Mouse (Mus musculus) adrenal gland, postnatal 14 days (tissue): ENCODE results near the gene Olfr706. TPM values are rescaled to one million over a fixed set of nuclear protein-coding genes. Genes with fewer than 3 reads are reported as not detected.
"Not testable (repeated sequence)": the region's sequence is repeated elsewhere in the genome, so short reads cannot be mapped to it uniquely, and the experiment has no call there.

Experiments
- DNase-seq: peaks from one replicate; pipeline ENCODE4 v3.0.0; 2021; ENCODE audit warnings: mixed read lengths
- long read RNA-seq, 2 experiments: library from polyadenylated mRNA; stranded (forward); transcript quantifications; one replicate each; pipeline ENCODE4 v2.0.0; 2021
- total RNA-seq: library from RNA; stranded (reverse); gene quantifications from 2 replicates; pipeline ENCODE4 v1.2.3, GENCODE M21; 2021

The Olfr706 gene
- not detected in 2 replicates for total RNA-seq
- long read RNA-seq, experiment 1, result 0 reads
- long read RNA-seq, experiment 2, result 0 reads

DNA sequence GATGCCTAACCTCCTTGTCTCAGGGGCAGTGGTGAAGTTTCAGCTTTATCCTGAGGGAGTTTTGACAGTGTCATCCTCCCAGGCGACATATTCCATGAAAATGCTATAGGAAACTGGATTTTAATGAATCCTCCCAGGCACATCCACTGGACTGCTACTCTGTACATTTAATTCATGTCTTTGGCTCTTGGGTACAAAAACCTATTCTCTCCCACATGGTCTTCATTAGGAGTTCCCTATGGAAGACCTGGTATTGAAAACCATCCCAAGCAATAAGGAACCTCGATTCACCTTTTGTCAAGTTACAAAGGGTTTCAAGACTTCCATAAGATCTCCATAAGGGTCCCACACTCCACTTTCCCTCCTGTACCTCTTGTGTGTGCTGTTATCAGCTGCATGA is at the start of gene Olfr706:
TSS of gene Olfr706 (minus strand) at position 101 of the 400 bp plus-strand sequence.
- DNase-seq, result no peak

DNA sequence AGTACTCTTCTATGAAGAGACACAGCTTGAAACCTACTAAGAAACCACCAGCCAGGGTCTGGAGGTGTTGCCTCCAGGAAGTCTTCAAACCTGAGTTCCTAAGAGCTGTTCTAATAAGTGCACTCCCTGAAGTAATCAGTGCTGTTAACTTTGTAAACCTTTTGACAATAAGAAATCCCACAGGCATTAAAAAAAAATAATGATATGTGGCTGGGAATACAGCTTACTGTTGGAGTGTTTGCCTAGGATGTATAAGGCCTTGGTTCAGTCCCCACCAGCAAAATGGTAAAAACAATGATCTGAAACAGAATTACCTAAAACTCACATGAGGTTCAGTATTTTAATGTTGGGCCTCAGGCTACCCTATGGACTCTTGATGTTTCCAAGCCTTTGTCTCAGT is 44.2 kb upstream of the Olfr706 start, which contains the start of gene Olfr709-ps1:
TSS of gene Olfr709-ps1 (minus strand) at position 101 of the 400 bp plus-strand sequence.
- DNase-seq, result no peak

DNA sequence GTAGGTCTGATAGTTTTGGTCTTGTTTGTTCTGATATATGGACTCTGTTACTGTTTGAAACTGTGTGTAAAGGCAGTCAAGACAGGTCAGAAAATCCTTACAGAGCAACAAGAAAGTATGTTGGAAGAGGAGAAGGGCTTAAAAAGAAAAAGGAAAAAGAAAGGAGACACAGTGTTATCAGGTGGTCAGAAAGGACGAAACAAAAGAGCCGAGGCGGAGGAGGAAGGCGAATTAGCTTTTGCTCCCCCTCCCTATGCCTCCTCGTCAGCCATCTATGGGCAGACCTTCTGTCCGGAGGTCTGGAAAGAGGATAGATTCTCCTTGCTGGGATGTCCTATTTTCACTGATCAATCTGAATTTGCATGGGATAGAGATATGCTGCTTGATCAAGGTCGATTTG is 33.0 kb upstream of the Olfr706 start:
- DNase-seq, result not testable (repeated sequence)

DNA sequence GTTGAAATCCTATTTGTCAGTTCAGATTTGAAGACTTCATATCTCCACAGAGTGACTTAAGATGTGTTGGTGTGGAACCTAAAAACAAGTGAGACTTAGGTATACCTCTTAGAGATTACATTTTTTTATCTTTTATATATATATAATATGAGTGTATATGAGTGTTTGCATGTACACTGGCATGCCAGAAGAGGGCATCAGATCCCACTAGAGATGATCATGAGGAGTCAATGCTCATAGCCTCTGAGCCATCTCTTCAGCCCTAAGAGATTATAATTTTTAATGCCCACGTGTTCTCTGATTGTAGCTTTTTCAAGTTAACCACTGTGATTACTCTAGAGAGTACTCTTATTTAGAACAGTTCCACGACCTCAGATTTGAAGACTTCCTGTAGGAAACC is 19.7 kb upstream of the Olfr706 start, which contains the start of gene Olfr1532-ps1:
TSS of gene Olfr1532-ps1 (plus strand) at position 326 of the 400 bp plus-strand sequence.
- DNase-seq, result no peak

DNA sequence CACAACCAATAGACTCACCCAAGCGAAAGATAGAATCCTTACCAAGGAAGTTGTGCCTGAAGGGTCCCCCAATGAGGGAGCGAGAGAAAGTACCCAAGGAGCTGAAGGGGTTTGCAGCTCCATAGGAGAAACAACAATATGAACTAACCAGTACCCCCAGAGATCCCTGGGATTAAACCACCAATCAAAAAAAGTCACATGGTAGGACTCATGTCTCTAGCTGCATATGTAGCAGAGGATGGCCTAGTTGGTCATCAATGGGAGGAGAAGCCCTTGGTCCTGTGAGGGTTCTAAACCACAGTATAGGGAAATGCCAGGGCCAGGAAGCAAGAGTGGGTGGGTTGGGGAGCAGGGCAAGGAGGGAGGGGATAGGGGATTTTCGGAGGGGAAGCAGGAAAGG is 13.2 kb upstream of the Olfr706 start, which contains the start of gene Olfr707:
TSS of gene Olfr707 (minus strand) at position 101 of the 400 bp plus-strand sequence.
- DNase-seq, result not testable (repeated sequence)

DNA sequence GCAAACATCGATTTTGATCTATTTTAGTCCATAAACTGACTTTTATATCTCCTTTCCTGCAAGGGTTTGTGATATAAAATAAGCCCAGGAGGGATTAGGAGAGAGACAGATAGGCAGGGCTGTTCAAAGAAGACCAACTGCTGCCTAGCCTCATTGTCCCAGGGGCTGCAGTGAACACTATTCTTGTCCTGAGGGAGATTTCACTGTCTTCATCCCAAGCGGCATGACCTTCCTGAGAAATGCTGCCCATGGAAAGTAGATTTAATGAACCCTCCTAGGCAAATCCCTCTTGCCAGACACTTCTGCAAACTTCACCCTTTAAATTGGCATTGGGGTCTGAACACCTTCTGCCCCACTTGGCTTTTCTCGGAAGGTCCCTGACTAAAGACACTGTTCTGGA is 11.2 kb downstream of the Olfr706 start, which contains the start of gene Olfr705:
TSS of gene Olfr705 (minus strand) at position 101 of the 400 bp plus-strand sequence.
- no peak for DNase-seq

DNA sequence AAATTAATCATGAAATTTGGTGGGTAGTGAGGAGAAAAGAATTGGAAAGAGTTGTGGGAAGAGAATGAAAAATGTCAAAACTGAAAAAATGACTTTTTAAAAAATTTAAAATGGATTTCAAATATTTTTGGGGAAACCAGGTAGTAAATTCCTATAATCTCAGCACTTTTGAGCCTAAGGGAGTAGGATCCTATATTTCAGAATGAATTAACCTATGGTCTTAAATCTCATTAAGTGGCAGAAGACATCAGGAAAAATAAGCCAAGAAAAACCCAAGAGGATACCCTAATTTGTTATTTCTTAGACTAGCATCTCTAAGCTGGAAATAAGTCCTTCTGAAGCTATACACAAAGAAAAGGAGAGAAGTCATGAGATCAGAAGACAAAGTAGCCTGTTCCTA is 25.1 kb downstream of the Olfr706 start, which contains the start of gene Olfr704:
TSS of gene Olfr704 (plus strand) at position 301 of the 400 bp plus-strand sequence.
- DNase-seq, result no peak

DNA sequence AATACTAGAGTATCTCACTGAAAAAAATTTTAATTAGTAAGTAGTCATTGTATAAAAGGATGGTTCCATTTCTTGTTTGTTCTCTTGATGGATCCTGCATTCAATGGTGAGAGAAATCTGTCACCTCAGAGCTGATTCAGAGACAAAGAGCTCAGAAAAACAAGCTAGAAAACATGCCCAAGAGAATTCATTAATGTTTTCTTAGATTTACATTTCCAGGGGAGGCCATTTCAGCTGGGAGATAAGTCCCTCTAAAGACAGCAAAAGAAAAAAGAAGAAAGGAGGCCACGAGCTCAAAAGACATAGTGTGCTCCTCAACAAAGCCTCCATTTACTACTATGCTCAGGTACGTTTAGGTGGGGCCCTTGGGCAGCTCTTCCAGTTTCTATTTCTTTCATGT is 44.9 kb downstream of the Olfr706 start, which contains the start of gene Olfr703:
TSS of gene Olfr703 (plus strand) at position 301 of the 400 bp plus-strand sequence.
- DNase-seq, result no peak

DNA sequence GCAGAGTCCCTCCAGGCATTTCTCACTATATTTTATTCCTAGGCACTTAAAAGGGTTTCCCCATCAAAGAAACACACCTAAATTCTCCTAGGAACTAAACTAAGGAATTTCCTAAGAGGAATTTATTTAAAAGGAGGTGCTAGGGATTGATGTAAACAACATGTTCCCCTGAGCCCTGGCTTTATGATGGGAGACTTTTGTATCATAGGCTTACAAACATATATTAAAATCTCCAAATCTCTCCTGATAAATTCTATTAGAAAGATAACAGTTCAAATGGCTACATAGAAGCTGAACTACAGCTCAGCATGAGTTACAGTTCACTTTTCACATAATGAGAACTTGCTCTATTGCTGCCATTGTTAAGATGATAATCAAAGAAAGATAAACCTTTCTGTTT is 54.2 kb downstream of the Olfr706 start, which contains the start of gene Olfr702:
TSS of gene Olfr702 (minus strand) at position 101 of the 400 bp plus-strand sequence.
- DNase-seq, result no peak

Other genes with a start within 250 kb of the Olfr706 start
- gene Olfr693, start 207.6 kb downstream of the Olfr706 start, total RNA-seq, result not detected in 2 replicates
- gene Olfr694, start 196.3 kb downstream of the Olfr706 start, total RNA-seq, result not detected in 2 replicates
- gene Olfr695, start 171.8 kb downstream of the Olfr706 start, total RNA-seq, result not detected in 2 replicates
- not detected in 2 replicates for gene Olfr697, start 145.7 kb downstream of the Olfr706 start, total RNA-seq
- not detected in 2 replicates for gene Olfr698, start 132.8 kb downstream of the Olfr706 start, total RNA-seq
- not detected in 2 replicates for gene Olfr699, start 95.0 kb downstream of the Olfr706 start, total RNA-seq
- gene Olfr700, start 79.3 kb downstream of the Olfr706 start, total RNA-seq, result not detected in 2 replicates
- not detected in 2 replicates for gene Olfr701, start 74.0 kb downstream of the Olfr706 start, total RNA-seq
- not detected in 2 replicates for gene Olfr702, start 54.3 kb downstream of the Olfr706 start, total RNA-seq
- not detected in 2 replicates for gene Olfr703, start 44.8 kb downstream of the Olfr706 start, total RNA-seq
- not detected in 2 replicates for gene Olfr704, start 25.0 kb downstream of the Olfr706 start, total RNA-seq
- gene Olfr705, start 11.3 kb downstream of the Olfr706 start, total RNA-seq, result not detected in 2 replicates
- not detected in 2 replicates for gene Olfr707, start 13.1 kb upstream of the Olfr706 start, total RNA-seq
- gene Olfr1532-ps1, start 19.8 kb upstream of the Olfr706 start, total RNA-seq, result not detected in 2 replicates
- gene Olfr709-ps1, start 44.1 kb upstream of the Olfr706 start, total RNA-seq, result 0.11 TPM in 2 replicates
- not detected in 2 replicates for gene Olfr710, start 60.1 kb upstream of the Olfr706 start, total RNA-seq
- 0.26 TPM in 1 of 2 replicates, not detected in the other for gene Olfr6, start 75.8 kb upstream of the Olfr706 start, total RNA-seq
- gene Olfr711, start 87.3 kb upstream of the Olfr706 start, total RNA-seq, result not detected in 2 replicates
- not detected in 2 replicates for gene Olfr2, start 117.9 kb upstream of the Olfr706 start, total RNA-seq
- not detected in 2 replicates for gene Olfr713, start 143.0 kb upstream of the Olfr706 start, total RNA-seq
- not detected in 2 replicates for gene Olfr714, start 182.8 kb upstream of the Olfr706 start, total RNA-seq
- gene Olfr17, start 205.1 kb upstream of the Olfr706 start, total RNA-seq, result not detected in 2 replicates
- gene Olfr715b, start 222.2 kb upstream of the Olfr706 start, total RNA-seq, result not detected in 2 replicates
- not detected in 2 replicates for gene Olfr715, start 242.9 kb upstream of the Olfr706 start, total RNA-seq